Mouse (Mus musculus) bone marrow macrophage, adult 2 months (primary cell): ENCODE measurements at regions not wholly inside any gene's neighbourhood (a gene's known extent, or its start where the extent isn't known, plus 50 kb on each side); places are given as distances from the start of the nearest gene placed in this dataset.

Experiments
- CTCF ChIP-seq: IDR thresholded peaks from 2 replicates; pipeline ENCODE4 v1.5.1; 2012; ENCODE audit warnings: low read depth, mild to moderate bottlenecking, low read length, moderate library complexity
- POLR2A ChIP-seq: IDR thresholded peaks from 2 replicates; pipeline ENCODE4 v1.6.1; 2012; ENCODE audit warnings: mild to moderate bottlenecking, low read depth, low read length, borderline replicate concordance

DNA sequence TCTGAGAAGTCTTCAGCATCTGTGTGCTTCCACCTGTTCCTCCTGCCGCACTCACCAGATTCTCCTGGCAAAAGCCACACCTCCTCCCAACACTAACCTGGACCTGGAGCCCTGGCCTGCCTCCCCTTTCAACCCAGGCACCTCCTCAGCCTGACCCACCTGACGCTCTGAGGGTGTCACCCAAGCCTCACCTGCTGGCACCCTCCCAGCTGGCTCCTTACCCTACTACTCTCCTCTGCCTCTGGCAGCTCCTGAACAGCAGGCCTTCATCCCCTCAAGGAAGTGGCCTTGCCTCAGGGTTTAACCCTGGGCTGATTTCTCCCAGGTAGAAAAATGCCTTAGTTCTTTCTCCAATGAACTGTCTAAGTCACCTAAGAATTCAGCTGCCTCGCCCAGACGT is 973.5 kb downstream of the 4930447A16Rik start:
- TF ChIP-seq CTCF = no peak
- TF ChIP-seq POLR2A = no peak
